Mouse (Mus musculus) kidney, adult 8-10 months (tissue): ENCODE measurements around the gene Retreg1.

Source experiments
- DNase-seq, 2 experiments: peaks; one replicate each; pipeline ENCODE4 v3.0.0; 2022

Gene Retreg1

GRCm38 (mm10) chr15:25922007-25922406 lies 79.0 kb downstream of the Retreg1 start:
- peak in 1 of 2 experiments; percentile 54 for DNase-seq

- DNase-seq = no peak
These were observed 80.9 kb downstream of the Retreg1 start for GRCm38 (mm10) chr15:25923916-25924315.

GRCm38 (mm10) chr15:25926171-25926570 lies 83.2 kb downstream of the Retreg1 start:
- DNase-seq = no peak

- DNase-seq = no peak
These were observed 84.1 kb downstream of the Retreg1 start for GRCm38 (mm10) chr15:25927106-25927505.

GRCm38 (mm10) chr15:25928001-25928400 lies 85.0 kb downstream of the Retreg1 start:
- DNase-seq = no peak

GRCm38 (mm10) chr15:25928831-25929230 lies 85.9 kb downstream of the Retreg1 start:
- DNase-seq = no peak

GRCm38 (mm10) chr15:25929518-25929917 lies 86.5 kb downstream of the Retreg1 start:
- DNase-seq = peak in 1 of 2 experiments; percentile 39

GRCm38 (mm10) chr15:25929936-25930335 lies 87.0 kb downstream of the Retreg1 start:
- DNase-seq = no peak

GRCm38 (mm10) chr15:25930657-25931056 lies 87.7 kb downstream of the Retreg1 start:
- peak; percentile 63 to 67 for DNase-seq

- no peak for DNase-seq
These were observed 89.5 kb downstream of the Retreg1 start for GRCm38 (mm10) chr15:25932497-25932896.

- DNase-seq = peak; percentile 90 to 91
These were observed 90.1 kb downstream of the Retreg1 start for GRCm38 (mm10) chr15:25932937-25933684.

- DNase-seq = no peak
These were observed 90.7 kb downstream of the Retreg1 start for GRCm38 (mm10) chr15:25933685-25934108.

GRCm38 (mm10) chr15:25934411-25934810 lies 91.4 kb downstream of the Retreg1 start:
- DNase-seq = no peak

GRCm38 (mm10) chr15:25938496-25938895 lies 95.5 kb downstream of the Retreg1 start:
- DNase-seq = no peak

- DNase-seq = peak in 1 of 2 experiments; percentile 42
These were observed 97.7 kb downstream of the Retreg1 start for GRCm38 (mm10) chr15:25940397-25941377.

- DNase-seq = no peak
These were observed 98.5 kb downstream of the Retreg1 start for GRCm38 (mm10) chr15:25941514-25941913.

GRCm38 (mm10) chr15:25942415-25942814 lies 99.4 kb downstream of the Retreg1 start:
- no peak for DNase-seq

- peak in 1 of 2 experiments; percentile 57 for DNase-seq
These were observed 100.6 kb downstream of the Retreg1 start for GRCm38 (mm10) chr15:25943386-25944137.

GRCm38 (mm10) chr15:25945224-25945623 lies 102.2 kb downstream of the Retreg1 start:
- DNase-seq = peak in 1 of 2 experiments; percentile 57

- DNase-seq = no peak
These were observed 103.5 kb downstream of the Retreg1 start for GRCm38 (mm10) chr15:25946482-25946881.

- no peak for DNase-seq
These were observed 104.4 kb downstream of the Retreg1 start for GRCm38 (mm10) chr15:25947383-25947782.
